Mouse (Mus musculus) layer of hippocampus, adult 18-20 months (tissue): Measurements from ENCODE around the gene Pip5k1c. TPM values are rescaled to one million over a fixed set of nuclear protein-coding genes. Genes with fewer than 3 reads are reported as not detected.
A peak's percentile ranks its signal among the peaks of the same experiment; 100 is the strongest.

Experiments
- DNase-seq, 2 experiments: peaks; one replicate each; pipeline ENCODE4 v3.0.0; 2022; ENCODE audit warnings: low spot score in 2 of 2
- total RNA-seq, 2 experiments: library from RNA; stranded (reverse); gene quantifications; 2 replicates each; pipeline ENCODE4 v1.2.3; 2021

Pip5k1c gene
- total RNA-seq, 2 experiments from 2014 or later = 303 to 304 TPM

- DNase-seq = no peak
Measured at GRCm38 (mm10) chr10:81344421-81345161, 51.8 kb downstream of the Pip5k1c start.

- no peak for DNase-seq
Measured at GRCm38 (mm10) chr10:81345162-81345534, 52.4 kb downstream of the Pip5k1c start.

DNA sequence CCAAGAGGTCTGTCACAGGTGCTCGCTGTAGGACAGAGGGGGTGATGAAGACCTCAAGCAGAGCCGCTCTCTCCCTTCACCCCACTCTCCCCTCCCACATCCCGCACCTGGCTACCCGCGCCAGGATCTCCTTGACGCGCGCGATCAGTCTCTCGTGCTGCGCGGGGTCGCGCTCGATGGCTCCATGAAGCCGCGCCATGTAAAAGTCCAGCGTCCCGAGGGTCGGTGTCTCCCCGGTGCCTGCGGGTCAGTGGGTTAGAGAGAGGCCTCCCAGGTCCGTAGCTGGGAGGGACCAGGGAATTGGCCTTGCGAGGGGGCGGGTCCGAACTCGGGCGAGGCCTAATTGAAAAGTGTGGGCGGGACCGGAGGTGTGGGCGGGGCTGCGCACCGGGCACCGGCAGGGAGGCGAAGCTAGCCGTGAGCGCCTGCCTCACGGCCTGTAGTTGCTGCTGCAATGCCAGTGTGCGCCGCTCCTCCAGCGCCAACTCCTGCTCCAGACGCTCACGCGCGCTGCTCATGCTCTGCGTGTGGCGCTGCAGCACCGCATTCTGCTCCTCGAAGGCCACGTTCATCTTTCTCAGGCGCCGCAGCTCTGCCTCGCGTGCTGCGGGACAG lies 53.8 kb downstream of the Pip5k1c start:
- DNase-seq = no peak

DNA sequence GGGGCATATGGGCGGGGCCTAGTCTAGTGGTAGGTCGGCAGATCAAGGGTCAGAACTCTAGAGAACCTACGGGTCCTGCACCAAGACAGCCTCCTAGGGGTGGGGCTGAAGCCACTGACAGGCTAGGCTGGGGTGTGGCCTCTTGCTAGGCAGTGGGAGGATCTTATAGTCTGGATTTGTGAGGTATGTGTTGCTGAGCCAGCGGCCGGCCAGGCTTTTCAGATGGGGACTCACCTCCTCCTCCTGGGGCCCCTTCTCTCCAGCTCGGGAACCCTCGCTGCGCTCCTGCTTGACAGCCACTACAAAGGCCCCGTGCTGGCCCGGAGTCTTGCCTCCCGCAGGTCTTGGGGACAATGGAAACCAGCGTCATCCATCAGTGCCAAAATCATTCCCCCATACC lies 56.4 kb downstream of the Pip5k1c start:
- DNase-seq = no peak

DNA sequence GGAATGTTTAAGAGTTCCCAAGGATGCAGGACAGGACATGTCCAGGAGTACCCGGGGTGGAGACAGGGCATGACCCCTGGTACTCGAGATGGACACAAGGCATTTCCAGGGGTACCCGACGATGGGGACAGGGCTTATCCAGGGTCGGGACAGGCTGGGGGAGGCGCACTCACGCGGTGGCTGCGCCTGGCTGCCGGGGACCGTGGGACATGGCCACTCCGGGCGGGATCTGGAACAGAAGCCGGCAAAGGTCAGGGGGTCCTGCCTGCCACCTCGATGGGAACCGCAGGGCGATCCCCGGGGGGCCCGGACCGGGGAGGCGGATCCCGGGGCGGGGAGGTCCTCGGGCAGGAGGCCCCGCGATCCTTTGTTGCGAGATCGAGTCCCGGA lies 57.2 kb downstream of the Pip5k1c start:
- DNase-seq = no peak

DNA sequence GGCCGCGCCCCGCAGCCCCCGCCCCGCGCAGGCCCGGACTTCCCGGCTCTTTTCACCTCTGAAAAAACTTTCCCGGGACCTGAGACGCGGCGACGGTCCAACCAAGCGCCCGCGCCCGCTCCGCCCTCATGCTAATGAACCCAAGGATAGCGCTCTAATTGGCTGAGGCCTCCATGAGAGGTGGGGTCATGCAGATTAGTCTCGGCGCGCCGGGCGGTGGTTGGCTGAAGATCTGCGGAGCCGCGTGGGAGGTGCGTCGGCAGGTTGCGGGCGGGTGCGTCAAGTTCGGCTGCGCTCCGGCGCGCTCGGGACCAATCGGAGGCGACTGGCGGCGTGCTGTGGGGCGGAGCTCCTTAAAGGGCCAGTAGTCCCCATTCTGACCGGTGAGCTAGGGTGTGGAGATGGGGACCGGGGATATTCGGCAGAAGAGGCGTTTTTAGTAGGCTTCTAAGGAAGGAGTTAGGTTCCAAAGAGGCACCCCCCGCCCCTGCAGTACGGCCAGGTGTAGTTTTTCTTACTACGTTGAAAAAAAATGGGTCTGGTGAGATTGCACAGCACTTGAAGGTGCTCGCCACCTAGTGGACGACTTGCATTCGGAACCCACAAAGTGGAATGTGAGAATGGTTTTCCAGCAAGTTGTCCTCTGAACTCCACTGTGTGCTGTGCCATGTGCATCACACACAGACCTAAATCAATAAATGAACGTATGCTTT lies 57.7 kb downstream of the Pip5k1c start, which contains the start of gene Hmg20b:
Hmg20b (minus strand) TSS at position 130 of the 713 bp plus-strand sequence.
- DNase-seq = peak; percentile 100

DNA sequence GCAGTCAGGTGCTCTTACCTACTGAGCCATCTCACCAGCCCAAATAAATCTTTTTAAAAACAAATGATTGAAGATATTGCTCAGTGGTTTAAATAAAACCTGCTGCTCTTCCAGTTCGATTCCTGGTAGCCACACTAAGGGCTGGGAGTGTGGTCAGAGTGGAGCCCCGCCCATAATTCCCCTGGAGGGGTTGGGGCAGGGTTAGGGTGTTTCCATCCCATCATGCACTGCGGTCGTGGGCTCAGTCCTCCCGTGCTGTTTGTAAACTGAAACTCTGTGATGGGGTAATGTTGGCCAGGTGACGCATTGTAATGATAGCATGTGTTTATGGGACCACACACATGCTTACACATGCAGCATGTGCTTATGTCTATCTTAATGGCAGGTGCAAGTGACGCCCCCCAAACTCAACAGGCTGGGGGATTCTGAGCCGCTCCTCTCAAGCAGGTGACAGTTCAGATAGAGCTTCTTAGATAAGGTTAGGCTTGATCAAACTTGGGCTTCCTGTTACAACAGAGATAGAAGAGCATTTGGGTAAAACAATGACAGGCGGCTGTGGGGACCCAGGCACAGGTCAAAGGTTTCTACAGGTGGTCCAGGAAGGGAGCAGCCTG lies 59.0 kb downstream of the Pip5k1c start:
- no peak for DNase-seq

DNA sequence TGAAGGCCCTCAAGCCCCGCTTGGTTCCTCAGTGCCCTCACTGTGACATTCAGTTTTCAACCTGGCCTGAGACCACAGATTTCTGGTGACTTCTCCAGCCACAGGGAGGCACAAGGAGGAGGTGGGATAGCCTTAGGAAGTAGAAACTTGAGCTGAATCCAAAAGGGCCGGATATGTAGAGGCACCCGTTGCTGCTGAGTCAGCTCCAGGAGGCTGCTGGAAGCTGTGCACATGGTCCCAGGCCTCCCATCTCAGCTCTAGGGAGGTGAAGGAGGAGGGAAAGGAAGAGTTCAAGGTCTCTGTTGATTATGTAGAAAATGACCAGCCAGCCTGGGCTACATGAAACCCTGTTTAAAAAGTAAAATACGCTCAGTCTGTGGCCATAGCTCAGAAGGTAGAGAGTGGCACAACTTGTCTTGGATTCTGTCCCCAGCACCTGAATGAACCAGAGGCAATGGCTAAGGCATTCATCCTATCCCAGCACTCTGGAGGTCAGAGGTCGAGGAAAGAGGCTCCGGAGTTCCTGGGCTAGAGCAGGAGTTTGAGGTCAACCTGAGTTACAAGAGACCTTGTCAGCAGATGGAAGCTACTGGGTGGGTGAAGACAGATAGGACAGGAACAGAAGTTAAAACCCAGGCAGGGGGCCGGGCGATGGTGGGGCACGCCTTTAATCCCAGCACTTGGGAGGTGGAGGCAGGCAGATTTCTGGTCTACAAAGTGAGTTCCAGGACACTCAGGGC lies 62.1 kb downstream of the Pip5k1c start:
- DNase-seq = no peak

DNA sequence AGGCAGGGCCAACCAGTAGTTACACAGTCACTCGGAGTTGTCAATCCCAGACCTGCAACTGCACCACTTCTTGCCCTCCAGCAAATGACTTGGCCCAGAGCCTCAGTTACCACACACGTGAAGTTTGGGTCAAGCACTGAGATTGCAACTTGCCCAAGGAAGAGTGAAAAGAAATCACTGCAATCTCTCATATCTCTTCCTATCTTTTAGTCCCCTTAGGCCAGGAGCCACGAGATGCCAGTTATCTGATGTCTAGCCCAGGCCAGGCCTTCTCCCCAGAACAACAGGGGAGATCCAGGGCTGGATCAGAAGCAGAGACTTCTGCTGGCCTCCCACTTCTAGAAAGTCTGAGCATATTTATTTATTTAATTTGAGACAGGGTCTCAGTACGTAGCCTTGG lies 62.8 kb downstream of the Pip5k1c start:
- DNase-seq = no peak

- no peak for DNase-seq
Measured at GRCm38 (mm10) chr10:81356352-81356990, 63.7 kb downstream of the Pip5k1c start.

DNA sequence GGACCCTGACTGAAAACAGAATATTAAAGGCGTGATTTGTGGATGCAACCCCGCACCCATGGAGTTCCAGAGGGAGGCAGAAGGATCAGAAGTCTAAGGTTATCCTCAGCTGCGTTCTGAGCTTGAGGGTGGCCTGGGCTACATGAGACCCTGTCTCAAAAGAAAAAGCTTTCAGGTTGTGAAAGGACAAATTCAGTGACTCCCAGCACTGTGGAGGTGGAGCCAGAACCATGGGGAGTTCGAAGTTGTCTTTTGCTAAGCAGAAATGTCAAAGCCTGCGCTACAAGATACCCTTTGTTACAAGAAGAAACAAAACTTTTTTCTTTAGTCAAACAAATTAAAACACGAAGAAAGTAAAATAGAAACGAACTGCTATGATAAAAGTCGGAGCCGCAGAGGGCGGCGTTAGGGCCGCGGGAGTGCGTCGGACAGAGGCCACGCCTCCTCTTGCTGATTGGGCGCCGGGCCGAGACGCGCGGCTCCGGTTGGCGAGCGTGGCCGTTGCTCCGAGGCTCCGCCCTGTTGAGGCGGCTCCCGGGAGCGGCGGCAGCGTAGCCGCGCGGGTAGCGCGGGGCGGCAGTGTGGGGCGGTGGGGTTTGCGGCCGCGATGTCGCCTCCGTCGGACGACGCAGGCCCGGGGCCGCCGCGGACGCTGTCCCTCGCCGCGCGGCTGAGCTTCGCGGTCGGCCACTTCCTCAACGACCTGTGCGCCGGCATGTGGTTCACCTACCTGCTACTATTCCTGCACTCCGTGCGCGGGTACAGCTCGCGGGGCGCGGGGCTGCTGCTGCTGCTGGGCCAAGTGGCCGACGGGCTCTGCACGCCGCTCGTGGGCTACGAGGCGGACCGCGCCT lies 64.5 kb downstream of the Pip5k1c start, which contains the start of gene Mfsd12:
Mfsd12 (plus strand) TSS at position 501 of the 854 bp plus-strand sequence.
- peak; percentile 87 to 95 for DNase-seq

DNA sequence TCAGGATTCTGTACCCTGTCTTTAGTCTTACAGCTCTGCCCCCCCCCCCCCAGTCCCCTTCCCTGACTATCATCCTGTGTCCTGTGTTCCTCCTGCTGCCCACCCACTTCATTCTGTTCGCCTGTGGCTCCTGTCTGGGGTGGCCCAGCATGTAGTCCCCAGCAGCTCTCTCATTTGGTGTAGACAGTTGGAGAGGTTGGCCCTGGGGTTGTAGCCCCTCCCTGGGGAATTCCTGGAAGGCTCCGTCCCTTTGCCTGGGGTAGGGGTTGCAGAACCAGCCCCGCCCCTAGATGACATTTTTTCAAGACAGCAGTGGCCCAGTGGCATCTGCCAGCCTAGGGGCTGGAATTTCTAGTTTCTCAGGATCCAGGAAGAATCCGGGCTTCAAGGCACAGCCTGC lies 65.4 kb downstream of the Pip5k1c start:
- no peak for DNase-seq

DNA sequence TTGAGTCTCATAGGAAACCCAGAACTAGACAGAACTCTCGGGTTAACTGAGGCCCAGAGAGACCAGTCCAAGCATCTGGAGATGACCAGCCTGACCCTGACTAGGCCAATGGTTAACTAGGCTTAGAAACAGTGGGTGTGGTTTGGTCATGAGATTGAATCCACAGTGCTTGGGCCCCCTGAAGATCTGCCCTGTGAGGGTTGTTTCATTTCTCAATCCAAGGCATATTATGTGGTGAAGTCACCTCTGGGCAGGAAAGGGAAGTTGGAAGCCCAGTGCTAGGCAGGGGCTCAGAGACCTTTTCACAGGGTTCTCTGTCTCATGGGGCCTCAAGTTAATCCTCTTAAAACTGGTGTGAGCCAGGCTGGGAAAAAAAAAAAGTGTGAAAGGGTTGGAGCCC lies 66.1 kb downstream of the Pip5k1c start:
- no peak for DNase-seq

DNA sequence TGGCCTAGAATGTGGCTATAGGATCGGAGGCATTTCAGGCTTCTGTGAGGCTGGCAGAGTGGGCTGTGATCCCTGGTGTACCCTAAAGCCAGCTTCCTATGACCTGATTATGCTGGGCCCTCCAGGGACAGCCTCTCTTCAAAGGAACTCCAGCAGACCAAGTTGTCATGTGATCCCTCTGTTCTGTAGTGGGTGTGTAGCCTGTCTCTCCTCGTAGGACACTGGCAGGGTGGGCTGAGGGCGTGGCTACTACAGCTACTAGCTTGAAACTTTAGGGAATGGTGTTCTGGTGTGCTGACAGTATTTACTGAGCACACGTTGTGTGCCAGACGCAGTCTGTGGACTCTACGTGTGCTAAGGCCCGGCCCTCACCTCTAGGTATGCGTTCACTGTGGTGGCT lies 68.0 kb downstream of the Pip5k1c start:
- DNase-seq = no peak

- DNase-seq = no peak
Measured at GRCm38 (mm10) chr10:81362336-81362949, 69.7 kb downstream of the Pip5k1c start.

DNA sequence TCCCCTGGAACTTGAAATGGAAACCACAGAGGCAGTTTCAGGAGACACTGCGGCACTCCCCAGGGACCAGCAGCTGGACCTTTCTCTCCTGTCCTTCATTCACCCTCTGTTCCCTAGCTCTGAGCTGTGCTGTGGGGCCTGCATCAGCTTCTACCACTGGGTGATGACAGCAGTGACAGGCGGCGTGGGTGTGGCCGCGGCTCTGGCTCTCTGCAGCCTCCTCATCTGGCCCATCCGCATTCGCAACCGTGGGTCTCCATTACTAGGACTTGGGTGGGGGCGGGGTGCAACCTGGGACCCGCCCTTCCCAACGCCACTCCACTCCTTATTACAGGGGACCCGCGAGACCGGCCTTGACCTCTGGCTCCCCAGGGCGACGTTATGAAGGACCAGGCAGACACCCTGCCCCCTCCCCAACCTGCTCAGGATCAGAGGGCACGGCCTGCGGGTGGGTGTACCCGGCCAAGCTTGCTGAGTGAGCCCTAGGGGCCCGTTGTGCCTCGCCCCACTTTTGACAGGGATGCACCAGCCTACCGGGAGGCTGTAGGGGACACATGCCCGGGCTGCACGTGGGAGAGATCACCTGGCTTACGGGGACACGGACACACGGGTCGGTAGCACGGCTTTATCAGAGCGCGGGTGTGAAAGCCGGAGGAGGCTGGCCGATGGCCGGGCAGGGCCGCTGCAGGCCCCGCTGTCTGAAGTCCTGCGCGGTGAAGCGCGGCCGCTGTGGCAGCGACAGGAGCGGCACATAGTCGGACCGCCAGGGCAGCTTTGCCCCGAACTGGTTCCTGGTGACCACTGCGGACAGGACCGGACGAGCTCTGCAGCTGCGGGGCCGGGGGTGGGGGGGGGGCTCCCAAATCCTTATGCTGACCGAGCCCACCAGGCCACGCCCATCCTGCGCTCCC lies 70.9 kb downstream of the Pip5k1c start:
- DNase-seq = no peak

- no peak for DNase-seq
Measured at GRCm38 (mm10) chr10:81364666-81365065, 71.9 kb downstream of the Pip5k1c start.

DNA sequence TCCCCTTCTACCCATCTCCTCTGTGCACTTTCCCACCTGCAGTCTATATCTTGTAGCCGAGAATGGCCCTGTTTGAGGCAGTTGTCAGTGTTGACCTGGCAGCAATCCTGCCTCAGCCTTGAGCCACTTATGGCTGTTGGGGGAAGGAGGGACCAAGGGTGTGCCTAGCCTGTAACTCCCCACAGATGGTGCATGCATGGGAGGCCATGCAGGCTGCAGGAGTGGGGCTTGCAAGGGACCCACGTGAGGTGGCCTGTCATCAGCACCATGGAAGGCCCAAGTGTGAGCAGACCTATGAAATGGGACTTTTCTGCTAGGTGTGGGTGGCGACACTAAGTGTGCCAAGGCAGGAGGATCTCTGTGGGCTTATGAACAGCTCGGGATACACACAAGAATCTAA lies 72.3 kb downstream of the Pip5k1c start:
- DNase-seq = no peak
